Mouse (Mus musculus) hindbrain, postnatal 0 days (tissue): ENCODE measurements around the gene Bloc1s5. TPM values are rescaled to one million over a fixed set of nuclear protein-coding genes. Genes with fewer than 3 reads are reported as not detected.

Experiments used
- ATAC-seq: fragments of 200-750 bp; cut with Nextera tagmentation; 2 replicates; pipeline ENCODE4 v1.8.0; 2017; ENCODE audit warnings: mild to moderate bottlenecking, moderate TSS enrichment, moderate library complexity
- DNase-seq: peaks from one replicate; pipeline ENCODE4 v3.0.0-alpha.2; 2015; ENCODE audit warnings: low spot score
- H3K27ac ChIP-seq: fragments of 300-500 bp; sonication (generic); 2 replicates; pipeline ENCODE4 v1.5.1; 2014; ENCODE audit warnings: mild to moderate bottlenecking
- H3K27me3 ChIP-seq: fragments of 300-500 bp; sonication (generic); 2 replicates; pipeline ENCODE4 v1.6.1; 2014; ENCODE audit warnings: low read length, mixed read lengths; ENCODE audit not compliant: insufficient read depth
- H3K36me3 ChIP-seq: fragments of 300-500 bp; sonication (generic); 2 replicates; pipeline ENCODE4 v1.6.1; 2014; ENCODE audit warnings: low read length, mixed read lengths; ENCODE audit not compliant: insufficient read depth
- H3K4me1 ChIP-seq: fragments of 300-500 bp; sonication (generic); 2 replicates; pipeline ENCODE4 v1.6.1; 2014; ENCODE audit warnings: antibody characterized with exemption, low read length, mixed read lengths; ENCODE audit not compliant: insufficient read depth
- H3K4me2 ChIP-seq: fragments of 300-500 bp; sonication (generic); 2 replicates; pipeline ENCODE4 v1.6.1; 2014; ENCODE audit warnings: low read depth, mild to moderate bottlenecking, low read length, moderate library complexity, mixed read lengths
- H3K4me3 ChIP-seq: fragments of 300-500 bp; sonication (generic); 2 replicates; pipeline ENCODE4 v1.5.1; 2014; ENCODE audit warnings: low read length
- H3K9ac ChIP-seq: fragments of 300-500 bp; sonication (generic); replicated peaks from 2 replicates; pipeline ENCODE4 v1.6.1; 2014; ENCODE audit warnings: mild to moderate bottlenecking, low read length, moderate library complexity, mixed read lengths
- H3K9me3 ChIP-seq: fragments of 300-500 bp; sonication (generic); 2 replicates; pipeline ENCODE4 v1.6.1; 2016; ENCODE audit warnings: low read length, mixed read lengths
- CTCF ChIP-seq: IDR thresholded peaks from 2 replicates; pipeline ENCODE4 v1.5.1; 2016; ENCODE audit warnings: antibody characterized with exemption, control low read depth, low read depth
- WGBS: fragments of 180-500 bp; shearing (Covaris S2); extraction: QIAGEN DNeasy Blood & Tissue Kit; methylation state at CpG from one replicate; pipeline ENCODE4 v1.1.7; 2014; 5-methylcytosine and 5-hydroxymethylcytosine counted together
- polyA plus RNA-seq: library from polyadenylated mRNA; unstranded; fragments of >200 nt; fragmentation: Nextera tagmentation; extraction: Ambion mirVana; gene quantifications from 2 replicates; pipeline ENCODE4 v1.2.1, GENCODE M21; 2015
- total RNA-seq: library from RNA; depleted of rRNA; stranded (reverse); fragments of >200 nt; gene quantifications from 2 replicates; pipeline ENCODE4 v1.2.3, GENCODE M21; 2014

The Bloc1s5 gene
- total and polyA plus RNA-seq, 2 experiments from 2014 or later: 10.1 to 22.2 TPM

DNA sequence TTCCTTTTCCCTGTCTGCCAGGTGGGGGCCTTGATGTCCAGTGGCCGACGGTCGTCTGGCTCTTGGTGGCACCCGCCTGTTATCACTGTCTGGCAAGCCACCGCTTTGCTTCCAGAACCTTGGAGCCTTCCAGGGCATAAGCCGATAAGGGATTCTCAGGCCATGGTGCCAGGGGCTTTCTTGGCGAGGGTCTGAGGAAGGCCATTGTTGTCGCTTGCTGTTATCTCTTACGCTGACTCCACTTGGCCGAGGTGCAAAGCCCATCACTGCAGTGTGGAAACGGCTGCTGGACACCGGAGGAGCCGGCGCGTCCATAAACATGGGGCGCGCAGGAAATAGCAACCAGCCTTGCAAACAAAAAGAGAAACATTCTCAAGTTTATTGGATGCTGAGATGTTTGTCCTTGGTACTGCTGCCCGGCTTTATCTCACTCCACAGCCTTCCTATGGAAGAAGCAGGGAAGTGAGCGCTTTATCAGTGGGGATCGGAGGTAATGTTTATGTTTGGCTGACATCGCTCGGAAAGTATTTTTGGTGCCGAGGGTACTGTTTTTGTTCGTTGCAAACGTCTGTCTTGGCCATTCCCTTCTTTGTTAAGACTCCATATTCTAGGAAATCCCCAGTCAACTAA, 54.8 kb downstream of the Bloc1s5 start:
- Histone ChIP-seq H3K4me1 (no peaks in the 10 kb centered on the region), H3K36me3 (no peaks in the 10 kb centered on the region), H3K4me2 (no peak overlapping the region), H3K27me3 (no peaks in the 10 kb centered on the region), H3K9ac (no peak overlapping the region), H3K9me3 (no peaks in the 10 kb centered on the region), H3K27ac (no peak overlapping the region), H3K4me3 (no peak overlapping the region)
- no peak for TF ChIP-seq CTCF
- no peak for ATAC-seq
- 79% methylated on average over 25 of the region's 25 CpGs for WGBS
- no peak for DNase-seq

DNA sequence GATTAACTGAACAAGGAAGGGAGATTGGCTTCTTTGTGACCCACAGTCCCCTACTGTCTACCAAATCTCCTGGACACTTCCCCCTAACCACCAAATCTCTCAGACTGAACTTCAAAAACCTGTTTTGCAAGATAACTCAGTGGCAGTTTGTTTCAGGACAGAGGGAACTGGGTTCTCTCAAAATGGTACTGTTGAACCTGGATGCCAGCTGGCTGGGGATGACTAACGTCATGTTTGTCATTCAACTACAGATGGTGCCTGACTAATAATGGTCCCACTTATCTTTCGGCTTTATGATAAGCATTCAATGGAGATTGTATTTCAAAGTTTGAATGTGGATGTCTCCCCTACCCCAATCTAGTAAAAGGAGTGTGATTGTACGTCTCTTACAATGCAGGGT, 60.2 kb downstream of the Bloc1s5 start:
- Histone ChIP-seq H3K27me3 (no peaks in the 10 kb centered on the region), H3K4me1 (no peaks in the 10 kb centered on the region), H3K9ac (no peak overlapping the region), H3K4me3 (no peak overlapping the region), H3K27ac (no peak overlapping the region), H3K9me3 (no peaks in the 10 kb centered on the region), H3K36me3 (no peaks in the 10 kb centered on the region), H3K4me2 (no peak overlapping the region)
- no peak for ATAC-seq
- DNase-seq: no peak
- no peak for TF ChIP-seq CTCF
- WGBS: 65% methylated on average over 3 of the region's 3 CpGs

GRCm38 (mm10) chr13:38573281-38573680, 61.6 kb downstream of the Bloc1s5 start:
- ATAC-seq (no peak), DNase-seq (no peak)
- no peaks in the 10 kb centered on the region for H3K36me3 ChIP-seq
- no peak overlapping the region for H3K4me2 ChIP-seq
- no peaks in the 10 kb centered on the region for H3K27me3 ChIP-seq
- no peak overlapping the region for H3K4me3 ChIP-seq
- H3K9me3 ChIP-seq: no peaks in the 10 kb centered on the region
- H3K4me1 ChIP-seq: no peaks in the 10 kb centered on the region
- H3K9ac ChIP-seq: no peak overlapping the region
- TF ChIP-seq CTCF: no peak
- WGBS: 92% methylated on average over 1 of the region's 1 CpGs
- H3K27ac ChIP-seq: no peak overlapping the region

DNA sequence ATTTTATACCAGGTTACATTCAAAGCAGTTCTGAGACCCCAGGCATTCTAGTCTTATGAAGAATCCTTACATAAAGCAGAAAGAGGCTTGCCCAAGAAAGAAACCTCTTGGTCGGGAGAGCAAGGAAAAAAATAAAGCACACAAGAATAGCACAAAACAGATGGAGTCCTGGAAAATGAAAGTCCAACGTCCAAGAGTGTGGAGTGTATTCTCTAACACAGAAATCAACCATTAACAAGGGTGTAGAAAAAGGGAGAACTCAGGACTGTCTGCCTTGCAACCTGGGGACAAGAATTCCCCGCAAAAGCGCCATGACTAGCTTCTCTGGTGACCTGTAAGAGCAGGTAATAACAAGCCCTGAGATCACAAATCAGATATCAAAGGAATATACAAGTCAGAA, 69.7 kb downstream of the Bloc1s5 start:
- no peaks in the 10 kb centered on the region for H3K9me3 ChIP-seq
- H3K9ac ChIP-seq: no peak overlapping the region
- no peaks in the 10 kb centered on the region for H3K27me3 ChIP-seq
- no peaks in the 10 kb centered on the region for H3K4me1 ChIP-seq
- no peak for DNase-seq
- no peaks in the 10 kb centered on the region for H3K36me3 ChIP-seq
- H3K27ac ChIP-seq: no peak overlapping the region
- no peak for TF ChIP-seq CTCF
- no peak overlapping the region for H3K4me3 ChIP-seq
- ATAC-seq: no peak
- 83% methylated on average over 4 of the region's 4 CpGs for WGBS
- no peak overlapping the region for H3K4me2 ChIP-seq

- no peaks in the 10 kb centered on the region for H3K27me3 ChIP-seq
- no peak overlapping the region for H3K27ac ChIP-seq
- no peak overlapping the region for H3K4me3 ChIP-seq
- H3K9me3 ChIP-seq: no peaks in the 10 kb centered on the region
- 87% methylated on average over 11 of the region's 11 CpGs for WGBS
- ATAC-seq (no peak), DNase-seq (no peak)
- no peaks in the 10 kb centered on the region for H3K36me3 ChIP-seq
- no peak overlapping the region for H3K9ac ChIP-seq
- no peak for TF ChIP-seq CTCF
- H3K4me2 ChIP-seq: no peak overlapping the region
- H3K4me1 ChIP-seq: no peaks in the 10 kb centered on the region
Measured at GRCm38 (mm10) chr13:38554611-38555010, 80.3 kb downstream of the Bloc1s5 start.

DNA sequence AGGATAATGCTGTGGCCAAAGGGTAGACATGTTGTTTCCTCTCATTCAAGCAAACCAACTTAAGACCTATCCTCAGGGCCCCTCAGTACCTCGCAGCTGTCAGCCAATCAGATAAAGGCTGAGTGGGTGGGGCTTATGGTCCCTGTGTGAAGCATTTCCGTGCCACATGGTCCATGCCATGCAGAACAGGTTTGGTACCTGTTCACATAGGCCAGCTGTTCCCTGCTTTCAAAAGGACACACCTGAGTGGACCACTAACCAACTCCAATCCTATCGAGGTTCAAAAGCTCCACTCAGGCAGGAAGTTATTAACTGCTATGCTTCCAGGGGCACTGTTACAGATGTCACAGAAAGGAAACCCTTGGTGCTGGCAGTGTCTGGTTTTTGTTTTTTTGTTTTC, 80.7 kb downstream of the Bloc1s5 start:
- no peak overlapping the region for H3K4me2 ChIP-seq
- H3K27ac ChIP-seq: no peak overlapping the region
- H3K9me3 ChIP-seq: no peaks in the 10 kb centered on the region
- no peak for TF ChIP-seq CTCF
- no peak overlapping the region for H3K4me3 ChIP-seq
- ATAC-seq: no peak
- H3K9ac ChIP-seq: no peak overlapping the region
- H3K4me1 ChIP-seq: no peaks in the 10 kb centered on the region
- no peaks in the 10 kb centered on the region for H3K36me3 ChIP-seq
- no peak for DNase-seq
- no peaks in the 10 kb centered on the region for H3K27me3 ChIP-seq
- WGBS: 71% methylated on average over 3 of the region's 3 CpGs

DNA sequence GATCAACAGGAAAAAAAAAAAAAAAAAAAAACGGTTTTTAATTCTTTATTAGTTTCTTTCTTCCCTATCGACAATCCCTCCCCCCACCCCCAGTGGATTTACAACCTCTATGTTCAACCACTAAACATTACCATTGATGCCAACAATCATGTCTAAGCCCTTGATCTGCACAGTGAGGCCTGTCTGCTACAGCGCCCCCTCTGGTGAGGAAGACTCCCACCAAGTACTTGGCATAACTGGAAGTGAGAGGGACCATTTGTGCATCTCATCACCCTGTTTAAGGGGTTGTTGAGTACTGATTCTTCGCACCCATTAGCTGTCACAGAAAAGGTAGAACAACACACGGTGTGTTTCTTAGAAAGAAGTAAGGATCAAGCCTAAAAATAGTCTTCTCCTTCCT, 86.2 kb downstream of the Bloc1s5 start:
- no peaks in the 10 kb centered on the region for H3K9me3 ChIP-seq

More for the DNA sequence above, 86.2 kb downstream of the Bloc1s5 start:
- no peaks in the 10 kb centered on the region for H3K4me1 ChIP-seq
- 74% methylated on average over 5 of the region's 5 CpGs for WGBS
- H3K27ac ChIP-seq: no peak overlapping the region
- H3K27me3 ChIP-seq: no peaks in the 10 kb centered on the region
- H3K36me3 ChIP-seq: no peaks in the 10 kb centered on the region
- no peak for ATAC-seq
- no peak for TF ChIP-seq CTCF
- no peak overlapping the region for H3K4me3 ChIP-seq
- H3K4me2 ChIP-seq: no peak overlapping the region
- no peak overlapping the region for H3K9ac ChIP-seq
- DNase-seq: no peak
